Mouse (Mus musculus): ENCODE results near the gene Sorl1. TPM values are rescaled to one million over a fixed set of nuclear protein-coding genes. Genes with fewer than 3 reads are reported as not detected.
"Not testable (repeated sequence)": the region's sequence is repeated elsewhere in the genome, so short reads cannot be mapped to it uniquely, and the experiment has no call there.

Gene Sorl1
- polyA plus RNA-seq, 1 experiment from 2014 or later: 4.1 TPM

- WGBS: 85% methylated on average over 8 of the region's 8 CpGs
- no peak for ATAC-seq (ENCODE audit: insufficient number of reproducible peaks, low FRiP score, low TSS enrichment, low read depth)
- Histone ChIP-seq H3K4me1 (ENCODE audit: control insufficient read depth, insufficient read depth, low read length) (no peaks in the 10 kb centered on the region), H3K9ac (ENCODE audit: low read length) (no peak overlapping the region), H3K27ac (replicated peaks; ENCODE audit: low read depth, low read length) (no peak overlapping the region), H3K27me3 (ENCODE audit: control insufficient read depth, insufficient read depth, low read length) (no peaks in the 10 kb centered on the region), H3K4me2 (ENCODE audit: low read depth, severe bottlenecking) (no peak overlapping the region), H3K9me3 (ENCODE audit: control insufficient read depth, low read length) (no peaks in the 10 kb centered on the region), H3K36me3 (ENCODE audit: control insufficient read depth, insufficient read depth, low read length) (no peaks in the 10 kb centered on the region), H3K4me3 (ENCODE audit: low read depth, low read length) (no peak overlapping the region)
- no peak for DNase-seq (ENCODE audit: low spot score)
Measured at GRCm38 (mm10) chr9:42062269-42062668, 61.8 kb downstream of the Sorl1 start.

- not testable (repeated sequence) for H3K4me2 ChIP-seq (ENCODE audit: low read depth, severe bottlenecking); ATAC-seq (ENCODE audit: insufficient number of reproducible peaks, low FRiP score, low TSS enrichment, low read depth); H3K27ac ChIP-seq (replicated peaks; ENCODE audit: low read depth, low read length); H3K4me3 ChIP-seq (ENCODE audit: low read depth, low read length); H3K27me3 ChIP-seq (ENCODE audit: control insufficient read depth, insufficient read depth, low read length); H3K36me3 ChIP-seq (ENCODE audit: control insufficient read depth, insufficient read depth, low read length); DNase-seq (ENCODE audit: low spot score); H3K9ac ChIP-seq (ENCODE audit: low read length); H3K9me3 ChIP-seq (ENCODE audit: control insufficient read depth, low read length); H3K4me1 ChIP-seq (ENCODE audit: control insufficient read depth, insufficient read depth, low read length)
- 76% methylated on average over 2 of the region's 2 CpGs for WGBS
Measured at GRCm38 (mm10) chr9:42059006-42059405, 65.1 kb downstream of the Sorl1 start.

GRCm38 (mm10) chr9:42056591-42056990 lies 67.5 kb downstream of the Sorl1 start:
- no peak overlapping the region for H3K4me3 ChIP-seq (ENCODE audit: low read depth, low read length)
- H3K4me1 ChIP-seq (ENCODE audit: control insufficient read depth, insufficient read depth, low read length): no peaks in the 10 kb centered on the region
- H3K36me3 ChIP-seq (ENCODE audit: control insufficient read depth, insufficient read depth, low read length): no peaks in the 10 kb centered on the region
- H3K9me3 ChIP-seq (ENCODE audit: control insufficient read depth, low read length): no peaks in the 10 kb centered on the region
- no peaks in the 10 kb centered on the region for H3K27me3 ChIP-seq (ENCODE audit: control insufficient read depth, insufficient read depth, low read length)
- DNase-seq (ENCODE audit: low spot score) (no peak), ATAC-seq (ENCODE audit: insufficient number of reproducible peaks, low FRiP score, low TSS enrichment, low read depth) (no peak)
- H3K9ac ChIP-seq (ENCODE audit: low read length): no peak overlapping the region
- WGBS: 80% methylated on average over 5 of the region's 5 CpGs
- H3K4me2 ChIP-seq (ENCODE audit: low read depth, severe bottlenecking): no peak overlapping the region
- no peak overlapping the region for H3K27ac ChIP-seq (replicated peaks; ENCODE audit: low read depth, low read length)

GRCm38 (mm10) chr9:42055378-42055777 lies 68.7 kb downstream of the Sorl1 start:
- no peak overlapping the region for H3K4me3 ChIP-seq (ENCODE audit: low read depth, low read length)
- H3K27ac ChIP-seq (replicated peaks; ENCODE audit: low read depth, low read length): no peak overlapping the region
- DNase-seq (ENCODE audit: low spot score) (no peak), ATAC-seq (ENCODE audit: insufficient number of reproducible peaks, low FRiP score, low TSS enrichment, low read depth) (no peak)
- WGBS: 91% methylated on average over 4 of the region's 4 CpGs
- no peaks in the 10 kb centered on the region for H3K36me3 ChIP-seq (ENCODE audit: control insufficient read depth, insufficient read depth, low read length)
- H3K27me3 ChIP-seq (ENCODE audit: control insufficient read depth, insufficient read depth, low read length): no peaks in the 10 kb centered on the region
- H3K9ac ChIP-seq (ENCODE audit: low read length): no peak overlapping the region
- H3K4me2 ChIP-seq (ENCODE audit: low read depth, severe bottlenecking): no peak overlapping the region
- H3K4me1 ChIP-seq (ENCODE audit: control insufficient read depth, insufficient read depth, low read length): no peaks in the 10 kb centered on the region
- H3K9me3 ChIP-seq (ENCODE audit: control insufficient read depth, low read length): no peaks in the 10 kb centered on the region

- Histone ChIP-seq H3K9ac (ENCODE audit: low read length) (no peak overlapping the region), H3K27ac (replicated peaks; ENCODE audit: low read depth, low read length) (no peak overlapping the region), H3K4me3 (ENCODE audit: low read depth, low read length) (no peak overlapping the region), H3K4me1 (ENCODE audit: control insufficient read depth, insufficient read depth, low read length) (no peaks in the 10 kb centered on the region), H3K36me3 (ENCODE audit: control insufficient read depth, insufficient read depth, low read length) (no peaks in the 10 kb centered on the region), H3K4me2 (ENCODE audit: low read depth, severe bottlenecking) (no peak overlapping the region), H3K27me3 (ENCODE audit: control insufficient read depth, insufficient read depth, low read length) (no peaks in the 10 kb centered on the region), H3K9me3 (ENCODE audit: control insufficient read depth, low read length) (no peaks in the 10 kb centered on the region)
- DNase-seq (ENCODE audit: low spot score): no peak
- ATAC-seq (ENCODE audit: insufficient number of reproducible peaks, low FRiP score, low TSS enrichment, low read depth): no peak
- 82% methylated on average over 20 of the region's 20 CpGs for WGBS
Measured at GRCm38 (mm10) chr9:42054339-42055272, 69.5 kb downstream of the Sorl1 start.

- no peaks in the 10 kb centered on the region for H3K9me3 ChIP-seq (ENCODE audit: control insufficient read depth, low read length)
- H3K36me3 ChIP-seq (ENCODE audit: control insufficient read depth, insufficient read depth, low read length): no peaks in the 10 kb centered on the region
- 93% methylated on average over 12 of the region's 12 CpGs for WGBS
- no peak overlapping the region for H3K27ac ChIP-seq (replicated peaks; ENCODE audit: low read depth, low read length)
- ATAC-seq (ENCODE audit: insufficient number of reproducible peaks, low FRiP score, low TSS enrichment, low read depth) (no peak), DNase-seq (ENCODE audit: low spot score) (no peak)
- no peaks in the 10 kb centered on the region for H3K4me1 ChIP-seq (ENCODE audit: control insufficient read depth, insufficient read depth, low read length)
- H3K4me2 ChIP-seq (ENCODE audit: low read depth, severe bottlenecking): no peak overlapping the region
- H3K27me3 ChIP-seq (ENCODE audit: control insufficient read depth, insufficient read depth, low read length): no peaks in the 10 kb centered on the region
- no peak overlapping the region for H3K9ac ChIP-seq (ENCODE audit: low read length)
- H3K4me3 ChIP-seq (ENCODE audit: low read depth, low read length): no peak overlapping the region
Measured at GRCm38 (mm10) chr9:42053591-42054190, 70.4 kb downstream of the Sorl1 start.

- H3K36me3 ChIP-seq (ENCODE audit: control insufficient read depth, insufficient read depth, low read length): no peaks in the 10 kb centered on the region
- no peak for DNase-seq (ENCODE audit: low spot score)
- no peak overlapping the region for H3K4me2 ChIP-seq (ENCODE audit: low read depth, severe bottlenecking)
- ATAC-seq (ENCODE audit: insufficient number of reproducible peaks, low FRiP score, low TSS enrichment, low read depth): no peak
- no peaks in the 10 kb centered on the region for H3K27me3 ChIP-seq (ENCODE audit: control insufficient read depth, insufficient read depth, low read length)
- H3K4me3 ChIP-seq (ENCODE audit: low read depth, low read length): no peak overlapping the region
- no peak overlapping the region for H3K27ac ChIP-seq (replicated peaks; ENCODE audit: low read depth, low read length)
- WGBS: 56% methylated on average over 12 of the region's 12 CpGs
- no peak overlapping the region for H3K9ac ChIP-seq (ENCODE audit: low read length)
- no peaks in the 10 kb centered on the region for H3K4me1 ChIP-seq (ENCODE audit: control insufficient read depth, insufficient read depth, low read length)
- H3K9me3 ChIP-seq (ENCODE audit: control insufficient read depth, low read length): no peaks in the 10 kb centered on the region
Measured at GRCm38 (mm10) chr9:42052713-42053356, 71.3 kb downstream of the Sorl1 start.

GRCm38 (mm10) chr9:42048542-42048941 lies 75.6 kb downstream of the Sorl1 start:
- no peaks in the 10 kb centered on the region for H3K9me3 ChIP-seq (ENCODE audit: control insufficient read depth, low read length)
- H3K27me3 ChIP-seq (ENCODE audit: control insufficient read depth, insufficient read depth, low read length): no peaks in the 10 kb centered on the region
- ATAC-seq (ENCODE audit: insufficient number of reproducible peaks, low FRiP score, low TSS enrichment, low read depth) (no peak), DNase-seq (ENCODE audit: low spot score) (no peak)
- no peaks in the 10 kb centered on the region for H3K36me3 ChIP-seq (ENCODE audit: control insufficient read depth, insufficient read depth, low read length)
- no peak overlapping the region for H3K4me2 ChIP-seq (ENCODE audit: low read depth, severe bottlenecking)
- H3K27ac ChIP-seq (replicated peaks; ENCODE audit: low read depth, low read length): no peak overlapping the region
- no peak overlapping the region for H3K9ac ChIP-seq (ENCODE audit: low read length)
- no peak overlapping the region for H3K4me3 ChIP-seq (ENCODE audit: low read depth, low read length)
- H3K4me1 ChIP-seq (ENCODE audit: control insufficient read depth, insufficient read depth, low read length): no peaks in the 10 kb centered on the region
- 75% methylated on average over 2 of the region's 2 CpGs for WGBS

Measured in limb, embryonic 11.5 days (tissue).